Mouse (Mus musculus) forebrain, postnatal 0 days (tissue): ENCODE data around the gene Aspn. TPM values are rescaled to one million over a fixed set of nuclear protein-coding genes. Genes with fewer than 3 reads are reported as not detected.

Experiments used
- ATAC-seq: fragments of 200-750 bp; cut with Nextera tagmentation; 2 replicates; pipeline ENCODE4 v1.8.0; 2017; ENCODE audit warnings: mild to moderate bottlenecking, moderate library complexity
- DNase-seq: peaks from one replicate; pipeline ENCODE4 v3.0.0-alpha.2; 2015
- H3K27ac ChIP-seq: fragments of 300-500 bp; sonication (generic); 2 replicates; pipeline ENCODE4 v1.5.1; 2014; ENCODE audit warnings: low read depth, mild to moderate bottlenecking, antibody characterized with exemption, low read length, moderate library complexity, mixed read lengths
- H3K27me3 ChIP-seq: fragments of 300-500 bp; sonication (generic); 2 replicates; pipeline ENCODE4 v1.6.1; 2014; ENCODE audit warnings: mild to moderate bottlenecking, low read length, mixed read lengths; ENCODE audit not compliant: insufficient read depth
- H3K36me3 ChIP-seq: fragments of 300-500 bp; sonication (generic); 2 replicates; pipeline ENCODE4 v1.6.1; 2014; ENCODE audit warnings: mild to moderate bottlenecking, moderate library complexity; ENCODE audit not compliant: insufficient read depth
- H3K4me1 ChIP-seq: fragments of 300-500 bp; sonication (generic); 2 replicates; pipeline ENCODE4 v1.6.1; 2014; ENCODE audit warnings: antibody characterized with exemption; ENCODE audit not compliant: insufficient read depth
- H3K4me2 ChIP-seq: fragments of 300-500 bp; sonication (generic); 2 replicates; pipeline ENCODE4 v1.6.1; 2014; ENCODE audit warnings: low read depth, mild to moderate bottlenecking, moderate library complexity
- H3K4me3 ChIP-seq: fragments of 300-500 bp; sonication (generic); 2 replicates; pipeline ENCODE4 v1.5.1; 2014; ENCODE audit warnings: low read depth, low read length, mixed read lengths
- H3K9ac ChIP-seq: fragments of 300-500 bp; sonication (generic); 2 replicates; pipeline ENCODE4 v1.6.1; 2014; ENCODE audit warnings: mild to moderate bottlenecking
- H3K9me3 ChIP-seq: fragments of 300-500 bp; sonication (generic); 2 replicates; pipeline ENCODE4 v1.6.1; 2016; ENCODE audit warnings: low read length
- CTCF ChIP-seq: sonication (generic); IDR thresholded peaks from 2 replicates; pipeline ENCODE4 v1.5.1; 2016; ENCODE audit warnings: antibody characterized with exemption, control low read depth, low read depth
- WGBS: fragments of 180-500 bp; shearing (Covaris S2); extraction: QIAGEN DNeasy Blood & Tissue Kit; methylation state at CpG from one replicate; pipeline ENCODE4 v1.1.7; 2014; 5-methylcytosine and 5-hydroxymethylcytosine counted together
- polyA plus RNA-seq: library from polyadenylated mRNA; unstranded; fragments of >200 nt; fragmentation: Nextera tagmentation; extraction: Ambion mirVana; gene quantifications from 2 replicates; pipeline ENCODE4 v1.2.1, GENCODE M21; 2015
- total RNA-seq: library from RNA; depleted of rRNA; stranded (reverse); fragments of >200 nt; gene quantifications from 2 replicates; pipeline ENCODE4 v1.2.3, GENCODE M21; 2014; rRNA removed

The Aspn gene
- total RNA-seq: 1.6 and 7.9 TPM in 2 replicates
- polyA plus RNA-seq: 1.1 and 1.4 TPM in 2 replicates

DNA sequence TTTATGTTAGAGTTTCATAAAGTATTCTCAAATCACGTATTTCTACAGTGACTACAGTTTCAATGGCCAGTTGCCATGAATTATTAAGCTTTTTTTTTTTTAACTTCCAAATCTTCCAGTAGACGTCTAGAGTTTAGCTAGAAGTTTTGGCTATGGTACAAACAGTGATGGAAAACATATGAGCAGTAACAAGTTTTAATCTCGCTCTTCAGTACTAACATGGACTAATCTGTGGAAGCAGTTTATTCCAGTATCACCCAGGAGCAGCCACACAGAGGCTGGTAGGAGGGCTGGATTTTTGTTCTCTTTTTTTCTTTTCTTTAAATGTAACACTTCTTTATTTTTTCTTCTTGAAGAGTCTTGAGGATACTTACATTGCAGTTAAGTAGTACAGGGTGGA lies at the start of gene Aspn:
Gene Aspn, plus strand, starts transcription at position 165 of the 400 bp plus-strand sequence.
- no peaks in the 10 kb centered on the region for H3K27me3 ChIP-seq
- H3K27ac ChIP-seq: no peak within 1 kb of the TSS
- WGBS: 73% methylated on average over 3 of the region's 3 CpGs
- TF ChIP-seq CTCF: no peak
- DNase-seq (no peak), ATAC-seq (no peak)
- H3K9ac ChIP-seq: no peak within 1 kb of the TSS
- H3K4me2 ChIP-seq: no peak within 1 kb of the TSS
- no peaks in the 10 kb centered on the region for H3K36me3 ChIP-seq
- no peaks in the 10 kb centered on the region for H3K9me3 ChIP-seq
- no peak within 1 kb of the TSS for H3K4me3 ChIP-seq
- H3K4me1 ChIP-seq: no peaks in the 10 kb centered on the region

DNA sequence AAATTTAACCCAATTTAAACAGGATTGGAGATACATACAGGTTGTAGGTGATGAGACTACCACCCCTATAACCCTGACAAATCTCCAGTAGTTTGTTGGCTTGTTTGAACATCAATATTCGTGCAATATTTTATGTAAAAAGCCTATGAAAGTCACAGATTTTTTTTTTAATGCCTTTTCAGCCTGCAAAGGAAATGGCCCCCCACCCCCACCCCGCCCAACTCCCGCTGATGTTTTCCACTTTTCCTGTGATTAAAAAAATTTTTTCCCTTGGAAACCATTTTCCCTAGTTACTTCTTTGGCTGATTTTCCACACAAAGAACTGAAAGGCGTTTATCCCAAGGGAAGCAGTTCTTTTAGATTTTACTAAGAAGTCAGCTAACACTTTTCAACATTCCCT lies 39.7 kb upstream of the Aspn start, which contains the start of gene Ecm2:
Gene Ecm2, plus strand, starts transcription at position 301 of the 400 bp plus-strand sequence.
- no peak for TF ChIP-seq CTCF
- no peaks in the 10 kb centered on the region for H3K9me3 ChIP-seq
- no peaks in the 10 kb centered on the region for H3K4me1 ChIP-seq
- no peak within 1 kb of the TSS for H3K9ac ChIP-seq
- no peak within 1 kb of the TSS for H3K27ac ChIP-seq
- H3K4me2 ChIP-seq: no peak within 1 kb of the TSS
- no peak for ATAC-seq
- DNase-seq: no peak
- 38% methylated on average over 4 of the region's 4 CpGs for WGBS
- H3K36me3 ChIP-seq: no peaks in the 10 kb centered on the region
- no peaks in the 10 kb centered on the region for H3K27me3 ChIP-seq
- no peak within 1 kb of the TSS for H3K4me3 ChIP-seq

DNA sequence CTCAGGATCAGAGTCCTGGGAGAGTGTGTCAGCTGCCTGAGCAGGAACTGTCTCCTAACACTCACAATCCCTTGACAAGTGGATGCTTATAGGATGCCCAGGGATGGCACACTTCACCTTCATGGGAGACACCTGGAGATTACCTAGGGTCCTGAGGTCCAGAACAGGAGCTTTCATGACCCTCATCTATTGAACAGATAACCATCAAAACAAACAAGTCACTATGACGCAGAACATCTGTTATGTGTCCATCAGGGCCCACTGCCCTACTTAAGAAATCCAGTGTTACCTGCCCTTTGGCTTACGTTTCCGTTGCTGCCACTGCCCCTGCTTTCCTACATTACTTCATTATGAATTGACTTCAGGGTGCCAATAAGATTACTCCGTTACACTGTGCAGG lies 38.5 kb upstream of the Aspn start:
- ATAC-seq: no peak
- TF ChIP-seq CTCF: no peak
- no peak for DNase-seq
- H3K4me3 ChIP-seq: no peak overlapping the region
- H3K27ac ChIP-seq: no peak overlapping the region
- WGBS: 91% methylated on average over 4 of the region's 4 CpGs
- H3K27me3 ChIP-seq: no peaks in the 10 kb centered on the region
- no peaks in the 10 kb centered on the region for H3K36me3 ChIP-seq
- H3K9me3 ChIP-seq: no peaks in the 10 kb centered on the region
- H3K4me2 ChIP-seq: no peak overlapping the region
- no peaks in the 10 kb centered on the region for H3K4me1 ChIP-seq
- H3K9ac ChIP-seq: no peak overlapping the region

DNA sequence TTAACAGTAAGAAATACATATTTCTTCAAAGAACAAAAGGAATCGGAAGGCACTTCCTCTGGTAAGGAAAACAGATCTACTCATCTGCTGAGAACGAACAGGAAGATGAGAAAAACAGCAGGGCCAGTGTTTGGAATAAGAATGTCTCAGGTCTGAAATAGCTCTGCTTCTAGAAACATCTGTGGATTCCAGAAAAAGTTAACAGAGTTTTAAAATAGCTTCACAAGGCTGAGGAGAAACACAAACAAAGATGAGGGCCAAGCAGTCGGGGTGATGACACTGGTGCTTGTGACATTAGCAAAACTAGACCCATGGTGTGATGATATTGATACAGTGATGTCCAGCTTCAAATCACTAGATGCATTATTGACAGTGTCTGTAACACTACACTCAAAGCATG lies 37.1 kb upstream of the Aspn start:
- Histone ChIP-seq H3K36me3 (no peaks in the 10 kb centered on the region), H3K4me2 (no peak overlapping the region), H3K27me3 (no peaks in the 10 kb centered on the region), H3K27ac (no peak overlapping the region), H3K9ac (no peak overlapping the region), H3K4me3 (no peak overlapping the region), H3K4me1 (no peaks in the 10 kb centered on the region), H3K9me3 (no peaks in the 10 kb centered on the region)
- ATAC-seq (no peak), DNase-seq (no peak)
- 88% methylated on average over 3 of the region's 3 CpGs for WGBS
- TF ChIP-seq CTCF: no peak

DNA sequence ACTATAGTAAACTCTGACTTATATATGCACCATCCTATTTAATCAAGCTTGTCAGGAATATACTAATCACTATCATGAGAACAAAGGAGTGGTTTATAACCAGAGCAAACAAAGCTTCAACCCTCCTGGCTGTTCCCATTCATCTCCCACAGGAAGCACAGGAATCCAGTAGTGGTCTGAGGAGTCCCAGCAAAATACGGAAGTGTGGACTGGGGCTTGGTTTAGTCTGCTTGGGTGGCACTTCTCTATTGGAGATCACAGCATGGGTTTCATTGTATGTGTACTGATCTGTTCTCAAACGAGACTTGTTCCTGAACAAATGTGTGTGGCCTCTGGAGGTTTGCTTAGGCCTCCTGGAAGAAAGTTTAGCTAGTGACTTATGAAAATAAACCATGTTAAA lies 25.5 kb upstream of the Aspn start:
- Histone ChIP-seq H3K4me2 (no peak overlapping the region), H3K27ac (no peak overlapping the region), H3K36me3 (no peaks in the 10 kb centered on the region), H3K4me1 (no peaks in the 10 kb centered on the region), H3K9me3 (no peaks in the 10 kb centered on the region), H3K9ac (no peak overlapping the region), H3K4me3 (no peak overlapping the region), H3K27me3 (no peaks in the 10 kb centered on the region)
- WGBS: 27% methylated on average over 2 of the region's 2 CpGs
- no peak for TF ChIP-seq CTCF
- no peak for DNase-seq
- no peak for ATAC-seq

DNA sequence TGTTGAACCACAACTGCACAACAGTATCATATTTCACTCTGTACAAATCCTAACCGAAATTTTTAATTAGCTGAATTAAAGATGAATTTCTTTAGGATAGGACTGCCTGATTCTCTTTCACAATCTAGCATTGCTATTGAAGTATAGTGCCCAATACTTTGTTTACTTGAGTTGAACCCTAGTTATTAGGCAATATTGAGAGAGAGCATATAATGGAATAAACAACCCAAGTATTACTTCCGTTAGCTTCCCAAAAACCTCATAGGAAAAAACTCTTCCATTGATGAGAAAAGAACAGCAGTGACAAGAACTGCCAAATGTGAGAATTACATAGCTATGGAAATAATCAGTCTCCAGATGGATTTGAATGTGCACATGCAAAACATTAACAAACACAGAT lies 18.0 kb upstream of the Aspn start:
- TF ChIP-seq CTCF: no peak
- H3K4me2 ChIP-seq: no peak overlapping the region
- 69% methylated on average over 2 of the region's 2 CpGs for WGBS

DNA sequence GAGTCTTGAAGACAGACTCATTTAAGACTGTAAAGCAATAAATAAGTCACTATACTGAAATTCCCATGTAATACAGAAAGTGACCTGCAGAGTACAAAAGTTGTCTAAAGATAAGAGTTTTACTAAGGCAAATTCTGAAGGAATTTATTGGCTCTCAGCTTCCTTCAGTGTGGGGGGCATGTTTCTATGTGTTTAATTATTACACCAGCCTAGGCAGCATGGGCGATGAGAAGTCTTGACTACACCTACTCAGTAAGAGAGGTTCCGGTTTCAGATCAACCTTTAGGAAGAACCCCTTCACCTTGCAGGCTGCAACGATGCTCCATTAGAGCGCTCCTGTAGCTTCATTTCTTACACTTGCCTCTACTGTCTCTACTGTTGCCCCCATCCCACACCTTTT lies 13.6 kb upstream of the Aspn start:
- TF ChIP-seq CTCF: no peak
- Histone ChIP-seq H3K27ac (no peak overlapping the region), H3K9me3 (no peaks in the 10 kb centered on the region), H3K9ac (no peak overlapping the region), H3K36me3 (no peaks in the 10 kb centered on the region), H3K27me3 (no peaks in the 10 kb centered on the region), H3K4me2 (no peak overlapping the region), H3K4me1 (no peaks in the 10 kb centered on the region), H3K4me3 (no peak overlapping the region)
- ATAC-seq (no peak), DNase-seq (no peak)
- 98% methylated on average over 4 of the region's 4 CpGs for WGBS

More for the DNA sequence above, 18.0 kb upstream of the Aspn start:
- Histone ChIP-seq H3K36me3 (no peaks in the 10 kb centered on the region), H3K9me3 (no peaks in the 10 kb centered on the region), H3K27me3 (no peaks in the 10 kb centered on the region), H3K4me1 (no peaks in the 10 kb centered on the region), H3K27ac (no peak overlapping the region), H3K9ac (no peak overlapping the region), H3K4me3 (no peak overlapping the region)
- no peak for ATAC-seq
- DNase-seq: no peak

DNA sequence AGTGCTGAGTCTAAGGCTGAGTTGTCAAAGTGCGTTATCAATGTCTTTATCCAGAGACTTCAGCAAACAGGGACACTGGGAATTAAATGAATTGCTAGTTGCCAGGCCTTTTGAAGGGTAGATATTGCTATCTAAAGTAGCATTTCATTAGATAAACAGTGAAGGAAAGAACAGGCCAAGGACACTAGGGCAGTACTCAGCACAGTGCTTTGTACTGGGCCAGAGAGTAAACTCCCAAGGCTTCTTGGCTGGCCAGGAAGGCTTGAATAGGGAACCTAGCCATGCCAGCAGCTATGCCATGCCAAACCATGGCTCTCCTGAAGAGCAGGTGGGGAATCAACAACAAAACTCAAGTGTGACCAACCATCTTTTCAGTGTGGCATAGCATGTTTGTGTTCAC lies 7.3 kb upstream of the Aspn start:
- no peaks in the 10 kb centered on the region for H3K4me1 ChIP-seq
- DNase-seq: no peak
- no peaks in the 10 kb centered on the region for H3K36me3 ChIP-seq
- ATAC-seq: no peak
- no peak overlapping the region for H3K4me2 ChIP-seq
- H3K27ac ChIP-seq: no peak overlapping the region
- no peaks in the 10 kb centered on the region for H3K9me3 ChIP-seq
- no peak overlapping the region for H3K9ac ChIP-seq
- TF ChIP-seq CTCF: no peak
- H3K27me3 ChIP-seq: no peaks in the 10 kb centered on the region
- H3K4me3 ChIP-seq: no peak overlapping the region
- 100% methylated on average over 1 of the region's 1 CpGs for WGBS
